In the genomic region with DNA sequence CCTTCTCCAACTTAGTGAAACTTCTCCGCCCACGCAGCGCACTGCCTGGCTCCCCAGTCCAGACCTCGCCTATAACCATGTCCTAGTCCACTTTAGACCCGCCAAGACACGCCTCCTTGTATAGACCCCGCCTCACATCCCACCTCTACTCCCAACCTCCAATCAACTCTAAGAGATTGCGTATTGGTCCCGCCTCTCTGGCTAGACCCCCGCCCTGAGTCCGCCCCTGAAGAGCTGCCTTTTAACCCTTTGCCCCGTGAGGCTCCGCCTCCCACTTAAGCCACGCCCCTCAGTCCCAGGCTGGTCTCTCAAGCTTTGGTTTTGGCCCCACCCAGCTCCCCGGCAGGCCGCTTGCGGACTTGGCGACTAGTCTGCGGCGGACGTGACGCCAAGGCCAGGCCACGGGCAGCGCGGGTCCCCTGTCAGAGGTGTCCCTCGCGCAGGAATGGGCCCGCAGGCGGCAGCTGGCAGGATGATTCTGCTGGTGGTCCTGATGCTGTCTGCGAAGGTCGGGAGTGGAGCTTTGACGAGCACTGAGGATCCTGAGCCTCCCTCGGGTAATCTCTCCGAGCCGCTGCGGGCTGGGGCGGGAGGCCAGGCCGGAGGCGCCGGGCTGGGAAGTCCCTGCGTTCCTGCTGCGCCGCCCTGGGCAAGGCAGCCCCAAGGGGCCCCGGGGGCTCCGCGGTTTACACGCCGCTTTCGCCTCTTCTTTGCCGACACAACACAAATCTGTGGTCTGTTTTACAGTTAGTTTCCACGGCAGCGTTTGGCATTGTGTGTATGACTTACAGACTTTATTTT, we compare ENCODE assay signal across 8 mouse cellular contexts. TPM values are rescaled to one million over a fixed set of nuclear protein-coding genes. Genes with fewer than 3 reads are reported as not detected.
DNase-seq lines count a peak whose midpoint lies in the region; ATAC-seq and TF ChIP-seq lines count a peak whose summit lies in the region.

Gene Ifngr1 (plus strand): TSS at position 309 of the 801 bp plus-strand sequence.

- H3K4me3 ChIP-seq in cortical plate, adult 2 months (ENCODE audit: insufficient read depth, low read length) = peak within 1 kb of the TSS; percentile 79
- H3K4me3 ChIP-seq in megakaryocyte, embryonic 14.5 days (replicated peaks) = peak within 1 kb of the TSS; percentile 97

- H3K27me3 ChIP-seq in megakaryocyte, embryonic 14.5 days (replicated peaks) = no peaks in the 10 kb centered on the region

- H3K27ac ChIP-seq in cortical plate, adult 2 months (ENCODE audit: insufficient read depth, low read length) = peak within 1 kb of the TSS; percentile 52; the same call in 1 of the 2 replicates

- peaks cover 3% of the 10 kb centered on the region; the same call in 1 of the 2 replicates for H3K4me1 ChIP-seq in cortical plate, adult 2 months (ENCODE audit: control insufficient read depth, insufficient read depth, low read length)
- peaks cover 70% of the 10 kb centered on the region for H3K4me1 ChIP-seq in megakaryocyte, embryonic 14.5 days

- H3K36me3 ChIP-seq in megakaryocyte, embryonic 14.5 days (replicated peaks; ENCODE audit: low read length) = peaks cover 11% of the 10 kb centered on the region

- TF ChIP-seq CTCF in cortical plate, adult 2 months (IDR thresholded peaks at IDR 0.05; ENCODE audit: extremely low read depth, insufficient read depth, low read length) = no peak

- peak; percentile 93 for ATAC-seq in activated CD4-positive, CD25-positive, alpha-beta regulatory T cell, adult 4 months

- peak; percentile 99 to 100 for DNase-seq in gastrocnemius, adult 8-10 months (ENCODE audit: low spot score in 2 of 2)
- DNase-seq in hindlimb bud, embryonic 11.5 days (ENCODE audit: extremely low spot score, low read depth, low spot score) = peak; percentile 99
- peak; percentile 92 to 96 for DNase-seq in left cerebral cortex, adult 8-10 months (ENCODE audit: low spot score in 2 of 2)
- peak; percentile 96 for DNase-seq in right cerebral cortex, postnatal 10 days (ENCODE audit: low spot score in 2 of 2)
- peak; percentile 99 for DNase-seq in urinary bladder, postnatal 25 days (ENCODE audit: low spot score)

- TF ChIP-seq POLR2A in cortical plate, adult 2 months (IDR thresholded peaks at IDR 0.05; ENCODE audit: extremely low read depth, insufficient read depth, low read length) = peak; percentile 47; the same call in 1 of the 2 replicates

- H3K9me3 ChIP-seq in megakaryocyte, embryonic 14.5 days = no peaks in the 10 kb centered on the region; the same call in 1 of the 2 replicates

RNA-seq across cellular contexts. Expression of gene Ifngr1, which starts in this region (rescaled TPM):
- 100 to 1,000 TPM; 280 to 446 TPM for polyA plus RNA-seq in activated CD4-positive, CD25-positive, alpha-beta regulatory T cell, adult 4 months (2017; shearing (Covaris generic))
- 17.2 and 19.7 TPM in 2 replicates for polyA plus RNA-seq in cortical plate, adult 2 months (2012; rRNA removed)
- total RNA-seq in gastrocnemius, adult 8-10 months (2022) = 10 to 100 TPM; 13.2 to 24.6 (median 20.5) TPM
- total RNA-seq in left cerebral cortex, adult 8-10 months (2022) = 10 to 100 TPM; 20.3 to 25.8 (median 23.9) TPM
- 7.1 TPM in 1 of 2 replicates, not detected in the other for polyA plus RNA-seq in megakaryocyte, embryonic 14.5 days (2012; ENCODE audit: insufficient read depth, low replicate concordance)

Comparison
In these comparisons a context has a peak if more than half of its experiments do, and no peak if none do; other contexts are left out.
1. Peak in every context shown above with its lines: DNase-seq, ATAC-seq, H3K4me3 ChIP-seq and H3K27ac ChIP-seq.
2. RNA of gene Ifngr1 (polyA plus RNA-seq): 280 to 446 TPM in activated CD4-positive, CD25-positive, alpha-beta regulatory T cell, adult 4 months; 17.2 to 19.7 TPM in cortical plate, adult 2 months and 7.1 TPM in megakaryocyte, embryonic 14.5 days; every median in the first group is over 10 times any median in the second.